Mouse (Mus musculus): ENCODE results near the gene 4931440F15Rik. TPM values are rescaled to one million over a fixed set of nuclear protein-coding genes. Genes with fewer than 3 reads are reported as not detected.
"Not testable (repeated sequence)": the region's sequence is repeated elsewhere in the genome, so short reads cannot be mapped to it uniquely, and the experiment has no call there.

The 4931440F15Rik gene
- polyA plus RNA-seq, 1 experiment = not detected

- Histone ChIP-seq H3K36me3 (ENCODE audit: control insufficient read depth) (no peaks in the 10 kb centered on the region), H3K27me3 (ENCODE audit: control insufficient read depth) (peaks cover 45% of the 10 kb centered on the region), H3K4me1 (ENCODE audit: control insufficient read depth) (no peaks in the 10 kb centered on the region), H3K4me3 (replicated peaks) (no peak overlapping the region), H3K9me3 (ENCODE audit: control insufficient read depth, low read length) (no peaks in the 10 kb centered on the region)
- TF ChIP-seq GATA1 (IDR thresholded peaks at IDR 0.05; ENCODE audit: low read length) (no peak), TAL1 (IDR thresholded peaks at IDR 0.05; ENCODE audit: low read length) (no peak)
These were observed 533 bp upstream of the 4931440F15Rik start for GRCm38 (mm10) chr11:29826001-29826400.

- not testable (repeated sequence) for H3K9me3 ChIP-seq (ENCODE audit: control insufficient read depth, low read length); H3K36me3 ChIP-seq (ENCODE audit: control insufficient read depth); H3K4me1 ChIP-seq (ENCODE audit: control insufficient read depth); H3K4me3 ChIP-seq (replicated peaks)
- peaks cover 49% of the 10 kb centered on the region for H3K27me3 ChIP-seq (ENCODE audit: control insufficient read depth)
These were observed 796 bp downstream of the 4931440F15Rik start for GRCm38 (mm10) chr11:29824474-29825270.

GRCm38 (mm10) chr11:29823141-29823540 lies 2.3 kb downstream of the 4931440F15Rik start:
- Histone ChIP-seq H3K4me3 (replicated peaks) (no peak overlapping the region), H3K36me3 (ENCODE audit: control insufficient read depth) (no peaks in the 10 kb centered on the region), H3K9me3 (ENCODE audit: control insufficient read depth, low read length) (no peaks in the 10 kb centered on the region), H3K4me1 (ENCODE audit: control insufficient read depth) (peaks cover 2% of the 10 kb centered on the region), H3K27me3 (ENCODE audit: control insufficient read depth) (peaks cover 49% of the 10 kb centered on the region)
- TF ChIP-seq TAL1 (IDR thresholded peaks at IDR 0.05; ENCODE audit: low read length) (no peak), GATA1 (IDR thresholded peaks at IDR 0.05; ENCODE audit: low read length) (no peak)

- H3K9me3 ChIP-seq (ENCODE audit: control insufficient read depth, low read length) = no peaks in the 10 kb centered on the region
- peaks cover 65% of the 10 kb centered on the region for H3K4me1 ChIP-seq (ENCODE audit: control insufficient read depth)
- H3K27me3 ChIP-seq (ENCODE audit: control insufficient read depth) = peaks cover 3% of the 10 kb centered on the region; the same call in 1 of the 2 replicates
- peak overlapping the region; percentile 21 for H3K4me3 ChIP-seq (replicated peaks)
- peaks cover 2% of the 10 kb centered on the region; the same call in 1 of the 2 replicates for H3K36me3 ChIP-seq (ENCODE audit: control insufficient read depth)
- no peak for TF ChIP-seq GATA1 (IDR thresholded peaks at IDR 0.05; ENCODE audit: low read length)
- TF ChIP-seq TAL1 (IDR thresholded peaks at IDR 0.05; ENCODE audit: low read length) = no peak
These were observed 9.8 kb downstream of the 4931440F15Rik start for GRCm38 (mm10) chr11:29815670-29816069.

- TF ChIP-seq GATA1 (IDR thresholded peaks at IDR 0.05; ENCODE audit: low read length) (peak; percentile 100), TAL1 (IDR thresholded peaks at IDR 0.05; ENCODE audit: low read length) (peak; percentile 99)
- Histone ChIP-seq H3K27me3 (ENCODE audit: control insufficient read depth) (peaks cover 3% of the 10 kb centered on the region; the same call in 1 of the 2 replicates), H3K36me3 (ENCODE audit: control insufficient read depth) (peaks cover 2% of the 10 kb centered on the region; the same call in 1 of the 2 replicates), H3K9me3 (ENCODE audit: control insufficient read depth, low read length) (no peaks in the 10 kb centered on the region), H3K4me3 (replicated peaks) (peak overlapping the region; percentile 21), H3K4me1 (ENCODE audit: control insufficient read depth) (peaks cover 68% of the 10 kb centered on the region)
These were observed 10.2 kb downstream of the 4931440F15Rik start for GRCm38 (mm10) chr11:29815261-29815660.

- peaks cover 78% of the 10 kb centered on the region for H3K4me1 ChIP-seq (ENCODE audit: control insufficient read depth)
- no peaks in the 10 kb centered on the region for H3K9me3 ChIP-seq (ENCODE audit: control insufficient read depth, low read length)
- H3K27me3 ChIP-seq (ENCODE audit: control insufficient read depth) = no peaks in the 10 kb centered on the region
- H3K4me3 ChIP-seq (replicated peaks) = no peak overlapping the region
- TF ChIP-seq GATA1 (IDR thresholded peaks at IDR 0.05; ENCODE audit: low read length) = no peak
- no peak for TF ChIP-seq TAL1 (IDR thresholded peaks at IDR 0.05; ENCODE audit: low read length)
- peaks cover 2% of the 10 kb centered on the region; the same call in 1 of the 2 replicates for H3K36me3 ChIP-seq (ENCODE audit: control insufficient read depth)
These were observed 12.2 kb downstream of the 4931440F15Rik start for GRCm38 (mm10) chr11:29813267-29813666.

GRCm38 (mm10) chr11:29812475-29812874 lies 13.0 kb downstream of the 4931440F15Rik start:
- H3K36me3 ChIP-seq (ENCODE audit: control insufficient read depth) = peaks cover 2% of the 10 kb centered on the region; the same call in 1 of the 2 replicates
- TF ChIP-seq TAL1 (IDR thresholded peaks at IDR 0.05; ENCODE audit: low read length) = no peak
- no peak for TF ChIP-seq GATA1 (IDR thresholded peaks at IDR 0.05; ENCODE audit: low read length)
- peaks cover 77% of the 10 kb centered on the region for H3K4me1 ChIP-seq (ENCODE audit: control insufficient read depth)
- no peaks in the 10 kb centered on the region for H3K27me3 ChIP-seq (ENCODE audit: control insufficient read depth)
- H3K4me3 ChIP-seq (replicated peaks) = no peak overlapping the region
- H3K9me3 ChIP-seq (ENCODE audit: control insufficient read depth, low read length) = no peaks in the 10 kb centered on the region

- H3K9me3 ChIP-seq (ENCODE audit: control insufficient read depth, low read length) = no peaks in the 10 kb centered on the region
- no peaks in the 10 kb centered on the region for H3K27me3 ChIP-seq (ENCODE audit: control insufficient read depth)
- H3K4me3 ChIP-seq (replicated peaks) = no peak overlapping the region
- peaks cover 58% of the 10 kb centered on the region for H3K4me1 ChIP-seq (ENCODE audit: control insufficient read depth)
- H3K36me3 ChIP-seq (ENCODE audit: control insufficient read depth) = no peaks in the 10 kb centered on the region; the same call in 1 of the 2 replicates
- TF ChIP-seq GATA1 (IDR thresholded peaks at IDR 0.05; ENCODE audit: low read length) (no peak), TAL1 (IDR thresholded peaks at IDR 0.05; ENCODE audit: low read length) (no peak)
These were observed 15.1 kb downstream of the 4931440F15Rik start for GRCm38 (mm10) chr11:29810324-29810723.

GRCm38 (mm10) chr11:29808981-29809589 lies 16.4 kb downstream of the 4931440F15Rik start:
- TF ChIP-seq GATA1 (IDR thresholded peaks at IDR 0.05; ENCODE audit: low read length) (no peak), TAL1 (IDR thresholded peaks at IDR 0.05; ENCODE audit: low read length) (no peak)
- Histone ChIP-seq H3K4me1 (ENCODE audit: control insufficient read depth) (peaks cover 47% of the 10 kb centered on the region), H3K9me3 (ENCODE audit: control insufficient read depth, low read length) (no peaks in the 10 kb centered on the region), H3K36me3 (ENCODE audit: control insufficient read depth) (no peaks in the 10 kb centered on the region; the same call in 1 of the 2 replicates), H3K27me3 (ENCODE audit: control insufficient read depth) (no peaks in the 10 kb centered on the region), H3K4me3 (replicated peaks) (no peak overlapping the region)
